14 mouse cellular contexts compared by ENCODE assay signal in genomic region chr1:119545164-119545563, GRCm38 (mm10).
"Had no signal": no experiment of that assay in that cellular context is flagged by ENCODE, and none has a peak within 500 bp of the region (broad histone marks: within the 10 kb centered on the region; RNA-seq: fewer than 3 reads in every experiment).

No protein-coding gene starts in this region.

- H3K27me3 ChIP-seq: limb, embryonic 15.5 days; midbrain, embryonic 15.5 days; neural tube, embryonic 12.5 days; stomach, embryonic 15.5 days had no signal

- DNase-seq: kidney, adult 9 months; kidney, postnatal 14 days; left cerebral cortex, postnatal 4 days; lung, adult 2 months; right cerebral cortex, postnatal 14 days; thymus, adult 2 months; thymus, postnatal 25 days had no signal

- H3K4me3 ChIP-seq: limb, embryonic 15.5 days; midbrain, embryonic 15.5 days; neural tube, embryonic 12.5 days; stomach, embryonic 15.5 days had no signal

- H3K27ac ChIP-seq: limb, embryonic 15.5 days; macrophage; midbrain, embryonic 15.5 days; neural tube, embryonic 12.5 days; stomach, embryonic 15.5 days had no signal

- H3K36me3 ChIP-seq: limb, embryonic 15.5 days; midbrain, embryonic 15.5 days; stomach, embryonic 15.5 days had no signal

- H3K4me2 ChIP-seq: limb, embryonic 15.5 days; midbrain, embryonic 11.5 days; midbrain, embryonic 15.5 days; neural tube, embryonic 12.5 days; stomach, embryonic 15.5 days had no signal

- H3K4me1 ChIP-seq: limb, embryonic 15.5 days; midbrain, embryonic 15.5 days; neural tube, embryonic 12.5 days; stomach, embryonic 15.5 days had no signal

- ATAC-seq: midbrain, embryonic 15.5 days had no signal

- H3K9me3 ChIP-seq: limb, embryonic 15.5 days; megakaryocyte, embryonic 14.5 days; midbrain, embryonic 15.5 days; neural tube, embryonic 12.5 days; stomach, embryonic 15.5 days had no signal

- H3K9ac ChIP-seq: limb, embryonic 15.5 days; midbrain, embryonic 15.5 days; neural tube, embryonic 12.5 days; stomach, embryonic 15.5 days had no signal
